Mouse (Mus musculus): ENCODE results near the gene Trim67. TPM values are rescaled to one million over a fixed set of nuclear protein-coding genes. Genes with fewer than 3 reads are reported as not detected.

Gene Trim67
- total and polyA plus RNA-seq, 3 experiments = 0.05 TPM; not detected in 2

DNA sequence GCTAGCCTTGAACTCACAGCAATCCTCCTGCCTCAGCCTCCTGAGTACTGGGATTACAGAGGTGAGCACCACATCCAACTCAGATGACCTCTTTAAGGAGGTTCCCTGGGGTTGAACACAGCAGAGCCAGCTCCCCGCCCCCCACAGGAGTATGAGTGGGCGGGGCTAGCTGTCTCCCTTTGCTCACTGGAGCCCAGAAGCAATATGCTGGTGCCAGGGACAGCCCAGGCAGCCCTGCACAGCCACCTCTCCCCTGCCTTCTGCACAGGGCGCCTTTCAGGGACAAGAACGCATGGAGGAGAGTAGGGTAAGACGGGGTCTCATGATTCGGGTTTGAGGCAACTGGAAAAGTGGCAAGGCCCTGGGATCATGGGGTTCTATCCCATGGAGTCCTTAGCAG, 38.6 kb downstream of the Trim67 start:
- peaks cover 35% of the 10 kb centered on the region for H3K27me3 ChIP-seq (ENCODE audit: insufficient read depth, low read length)
- no peak for DNase-seq (ENCODE audit: low spot score)
- no peak for ATAC-seq (ENCODE audit: extremely low read depth, insufficient number of reproducible peaks, low FRiP score, poor library complexity, severe bottlenecking)
- TF ChIP-seq TAL1 (conservative IDR thresholded peaks at IDR 0.05; ENCODE audit: low read depth, low read length) (no peak), GATA2 (IDR thresholded peaks at IDR 0.05; ENCODE audit: borderline replicate concordance, low read depth, low read length) (no peak), GATA1 (IDR thresholded peaks at IDR 0.05; ENCODE audit: borderline replicate concordance, low read length) (no peak), CTCF (IDR thresholded peaks at IDR 0.05; ENCODE audit: low read depth, low read length) (no peak), POLR2AphosphoS5 (IDR thresholded peaks at IDR 0.05; ENCODE audit: insufficient replicate concordance, low read depth, low read length) (no peak)
- no peak overlapping the region for H3K4me3 ChIP-seq (ENCODE audit: low read depth, low read length)
- H3K4me1 ChIP-seq (ENCODE audit: insufficient read depth, low read depth, low read length) = peaks cover 12% of the 10 kb centered on the region
- peaks cover 3% of the 10 kb centered on the region for H3K36me3 ChIP-seq (replicated peaks)
- no peaks in the 10 kb centered on the region for H3K9me3 ChIP-seq (replicated peaks)

DNA sequence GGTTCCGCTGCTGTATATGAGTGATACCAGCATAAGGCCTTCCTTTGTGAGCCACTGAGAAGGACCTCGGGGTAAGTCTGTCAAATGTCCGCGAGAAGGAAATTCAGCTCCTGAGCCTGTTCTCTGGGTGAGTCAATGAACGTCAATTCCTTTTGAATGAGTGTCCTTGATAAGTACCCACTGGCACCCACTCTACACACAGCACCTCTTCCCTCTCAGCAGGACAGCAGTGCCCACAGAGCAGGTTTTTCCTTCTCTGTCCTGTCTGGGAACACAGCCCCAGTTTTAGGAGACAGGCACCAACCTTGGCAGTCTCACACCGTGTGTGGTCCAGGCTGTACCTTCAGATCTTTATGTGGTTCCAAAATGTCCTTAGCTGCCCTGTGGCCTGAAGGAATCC, 39.0 kb downstream of the Trim67 start:
- ATAC-seq (ENCODE audit: extremely low read depth, insufficient number of reproducible peaks, low FRiP score, poor library complexity, severe bottlenecking) = no peak
- DNase-seq (ENCODE audit: low spot score) = no peak
- peaks cover 32% of the 10 kb centered on the region for H3K27me3 ChIP-seq (ENCODE audit: insufficient read depth, low read length)
- no peaks in the 10 kb centered on the region for H3K9me3 ChIP-seq (replicated peaks)
- peaks cover 7% of the 10 kb centered on the region for H3K36me3 ChIP-seq (replicated peaks)
- H3K4me1 ChIP-seq (ENCODE audit: insufficient read depth, low read depth, low read length) = peaks cover 8% of the 10 kb centered on the region; the same call in 1 of the 2 replicates
- no peak overlapping the region for H3K4me3 ChIP-seq (ENCODE audit: low read depth, low read length)
- no peak for TF ChIP-seq GATA1 (IDR thresholded peaks at IDR 0.05; ENCODE audit: borderline replicate concordance, low read length)

DNA sequence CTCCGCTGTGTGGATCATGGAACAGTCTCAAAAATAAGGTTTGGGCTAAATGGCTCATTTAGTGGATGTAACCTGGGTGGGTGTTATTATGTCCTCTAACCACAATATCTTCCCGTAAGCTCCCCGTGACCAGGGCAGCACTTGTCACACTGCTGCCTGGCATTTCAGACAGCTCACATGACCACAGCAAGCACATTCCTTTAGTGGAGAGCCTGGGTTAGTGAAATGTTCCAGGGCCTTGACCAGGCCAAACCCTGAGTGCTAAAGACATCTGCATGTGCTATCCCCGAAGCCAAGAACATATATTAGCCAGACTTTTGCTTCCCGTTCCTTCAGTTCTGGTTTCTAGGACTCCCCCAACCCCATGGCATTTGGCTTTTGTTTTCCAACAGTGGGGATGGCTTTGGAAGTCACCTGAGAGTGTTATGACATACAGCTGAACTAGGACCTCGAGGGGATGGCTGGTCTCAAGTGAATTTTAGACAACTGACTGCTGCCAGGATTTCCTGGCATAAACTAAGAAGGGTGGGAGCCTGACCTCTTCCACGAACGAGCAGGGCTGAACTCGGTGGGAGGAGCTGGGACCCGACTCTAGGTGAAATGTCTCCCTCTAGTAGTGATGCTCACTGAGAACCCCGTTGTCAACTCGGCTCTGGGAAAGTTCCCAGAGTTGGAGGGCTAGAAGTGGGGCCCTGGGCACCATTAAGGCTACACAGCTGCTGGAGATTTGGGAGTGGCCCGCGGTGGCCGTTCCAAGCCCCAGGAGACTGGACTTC, 40.7 kb downstream of the Trim67 start:
- Histone ChIP-seq H3K27me3 (ENCODE audit: insufficient read depth, low read length) (peaks cover 23% of the 10 kb centered on the region), H3K4me1 (ENCODE audit: insufficient read depth, low read depth, low read length) (peaks cover 3% of the 10 kb centered on the region; the same call in 1 of the 2 replicates), H3K9me3 (replicated peaks) (no peaks in the 10 kb centered on the region), H3K4me3 (ENCODE audit: low read depth, low read length) (no peak overlapping the region), H3K36me3 (replicated peaks) (peaks cover 22% of the 10 kb centered on the region)
- no peak for DNase-seq (ENCODE audit: low spot score)
- TF ChIP-seq POLR2AphosphoS5 (IDR thresholded peaks at IDR 0.05; ENCODE audit: insufficient replicate concordance, low read depth, low read length) (no peak), CTCF (IDR thresholded peaks at IDR 0.05; ENCODE audit: low read depth, low read length) (no peak), TAL1 (conservative IDR thresholded peaks at IDR 0.05; ENCODE audit: low read depth, low read length) (no peak), GATA1 (IDR thresholded peaks at IDR 0.05; ENCODE audit: borderline replicate concordance, low read length) (no peak), GATA2 (IDR thresholded peaks at IDR 0.05; ENCODE audit: borderline replicate concordance, low read depth, low read length) (no peak)
- ATAC-seq (ENCODE audit: extremely low read depth, insufficient number of reproducible peaks, low FRiP score, poor library complexity, severe bottlenecking) = no peak

DNA sequence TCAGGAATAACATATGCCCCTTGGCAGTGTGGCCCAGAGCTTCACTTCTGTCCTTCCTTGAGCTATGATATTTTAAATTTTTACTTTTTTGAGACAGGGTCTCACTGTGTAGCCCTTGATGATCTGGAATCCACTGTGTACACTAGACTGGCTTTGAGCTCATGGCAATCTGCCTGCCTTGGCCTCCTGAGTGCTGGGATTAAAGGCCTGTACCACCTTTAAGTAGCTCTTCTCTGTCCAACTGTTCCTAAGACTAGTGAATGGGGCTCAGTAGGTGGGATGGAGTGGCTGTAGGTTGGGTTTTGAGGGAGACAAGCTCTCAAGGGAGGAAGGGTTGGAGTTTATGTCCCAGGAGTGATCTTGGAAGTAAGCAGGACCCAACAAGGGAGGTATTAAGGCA, 43.0 kb downstream of the Trim67 start:
- Histone ChIP-seq H3K4me1 (ENCODE audit: insufficient read depth, low read depth, low read length) (peaks cover 3% of the 10 kb centered on the region; the same call in 1 of the 2 replicates), H3K4me3 (ENCODE audit: low read depth, low read length) (no peak overlapping the region), H3K9me3 (replicated peaks) (no peaks in the 10 kb centered on the region), H3K27me3 (ENCODE audit: insufficient read depth, low read length) (peaks cover 5% of the 10 kb centered on the region; the same call in 1 of the 2 replicates), H3K36me3 (replicated peaks) (peaks cover 44% of the 10 kb centered on the region)
- DNase-seq (ENCODE audit: low spot score) (no peak), ATAC-seq (ENCODE audit: extremely low read depth, insufficient number of reproducible peaks, low FRiP score, poor library complexity, severe bottlenecking) (no peak)
- TF ChIP-seq TAL1 (conservative IDR thresholded peaks at IDR 0.05; ENCODE audit: low read depth, low read length) (no peak), POLR2AphosphoS5 (IDR thresholded peaks at IDR 0.05; ENCODE audit: insufficient replicate concordance, low read depth, low read length) (no peak), CTCF (IDR thresholded peaks at IDR 0.05; ENCODE audit: low read depth, low read length) (no peak), GATA2 (IDR thresholded peaks at IDR 0.05; ENCODE audit: borderline replicate concordance, low read depth, low read length) (no peak)

DNA sequence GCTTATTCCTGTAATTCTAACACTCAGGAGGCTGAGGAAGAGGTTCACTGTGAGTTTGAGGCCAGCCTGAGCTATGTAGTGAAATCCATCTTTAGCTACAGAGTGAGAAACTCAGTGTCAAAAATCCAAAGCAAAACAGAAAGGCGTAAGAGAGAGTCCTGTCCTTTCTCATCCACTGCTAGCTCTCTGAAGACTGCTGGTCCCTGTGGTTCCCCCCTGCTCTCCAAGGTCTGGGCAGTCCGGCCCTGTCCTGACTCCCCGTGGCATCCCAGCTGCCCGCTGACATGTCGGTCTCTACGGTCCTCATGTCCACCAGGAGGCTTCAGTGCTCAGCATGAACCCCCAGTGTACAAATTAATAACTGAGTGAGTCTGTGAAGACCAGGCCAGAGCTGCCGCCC, 43.4 kb downstream of the Trim67 start:
- DNase-seq (ENCODE audit: low spot score) (no peak), ATAC-seq (ENCODE audit: extremely low read depth, insufficient number of reproducible peaks, low FRiP score, poor library complexity, severe bottlenecking) (no peak; the same call in 1 of the 2 replicates)
- Histone ChIP-seq H3K4me3 (ENCODE audit: low read depth, low read length) (no peak overlapping the region), H3K9me3 (replicated peaks) (no peaks in the 10 kb centered on the region), H3K27me3 (ENCODE audit: insufficient read depth, low read length) (peaks cover 5% of the 10 kb centered on the region; the same call in 1 of the 2 replicates), H3K4me1 (ENCODE audit: insufficient read depth, low read depth, low read length) (peaks cover 3% of the 10 kb centered on the region; the same call in 1 of the 2 replicates), H3K36me3 (replicated peaks) (peaks cover 49% of the 10 kb centered on the region)
- TF ChIP-seq POLR2AphosphoS5 (IDR thresholded peaks at IDR 0.05; ENCODE audit: insufficient replicate concordance, low read depth, low read length) (no peak), TAL1 (conservative IDR thresholded peaks at IDR 0.05; ENCODE audit: low read depth, low read length) (no peak), CTCF (IDR thresholded peaks at IDR 0.05; ENCODE audit: low read depth, low read length) (no peak), GATA2 (IDR thresholded peaks at IDR 0.05; ENCODE audit: borderline replicate concordance, low read depth, low read length) (no peak), GATA1 (IDR thresholded peaks at IDR 0.05; ENCODE audit: borderline replicate concordance, low read length) (no peak)

DNA sequence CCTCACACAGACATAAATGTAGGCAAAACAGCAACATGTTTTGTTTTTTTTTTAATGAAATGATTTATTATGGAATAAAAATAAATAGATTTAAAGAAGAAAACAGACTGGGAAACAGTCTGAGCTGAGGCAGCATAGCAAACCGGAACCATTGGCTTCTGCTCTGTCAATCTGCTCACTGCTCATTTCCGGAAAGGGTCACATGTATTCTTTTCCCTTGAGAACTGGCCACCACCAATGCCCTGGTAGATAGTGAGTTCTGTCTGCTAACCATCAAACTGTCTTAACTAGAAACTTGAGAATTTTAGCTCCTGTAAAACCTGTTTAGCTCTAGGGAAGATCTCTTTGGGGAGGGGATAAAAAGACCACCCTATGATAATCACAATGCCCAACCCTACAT, 44.0 kb downstream of the Trim67 start:
- H3K4me1 ChIP-seq (ENCODE audit: insufficient read depth, low read depth, low read length) = no peaks in the 10 kb centered on the region; the same call in 1 of the 2 replicates
- peaks cover 55% of the 10 kb centered on the region for H3K36me3 ChIP-seq (replicated peaks)
- ATAC-seq (ENCODE audit: extremely low read depth, insufficient number of reproducible peaks, low FRiP score, poor library complexity, severe bottlenecking) (no peak), DNase-seq (ENCODE audit: low spot score) (no peak)
- TF ChIP-seq GATA2 (IDR thresholded peaks at IDR 0.05; ENCODE audit: borderline replicate concordance, low read depth, low read length) (no peak), TAL1 (conservative IDR thresholded peaks at IDR 0.05; ENCODE audit: low read depth, low read length) (no peak), POLR2AphosphoS5 (IDR thresholded peaks at IDR 0.05; ENCODE audit: insufficient replicate concordance, low read depth, low read length) (no peak), CTCF (IDR thresholded peaks at IDR 0.05; ENCODE audit: low read depth, low read length) (no peak), GATA1 (IDR thresholded peaks at IDR 0.05; ENCODE audit: borderline replicate concordance, low read length) (no peak)
- H3K9me3 ChIP-seq (replicated peaks) = no peaks in the 10 kb centered on the region
- no peaks in the 10 kb centered on the region for H3K27me3 ChIP-seq (ENCODE audit: insufficient read depth, low read length)
- no peak overlapping the region for H3K4me3 ChIP-seq (ENCODE audit: low read depth, low read length)

Measured in G1E (cell line).